Mouse (Mus musculus) intestine, embryonic 15.5 days (tissue): ENCODE results near the gene Soat2. TPM values are rescaled to one million over a fixed set of nuclear protein-coding genes. Genes with fewer than 3 reads are reported as not detected.

Experiments
- ATAC-seq: fragments of 200-750 bp; cut with Nextera tagmentation; 2 replicates; pipeline ENCODE4 v1.8.0; 2017; ENCODE audit warnings: moderate TSS enrichment, moderate library complexity
- H3K27ac ChIP-seq: fragments of 300-500 bp; sonication (generic); 2 replicates; pipeline ENCODE4 v1.5.1; 2015; ENCODE audit warnings: mild to moderate bottlenecking, inconsistent platforms
- H3K27me3 ChIP-seq: fragments of 300-500 bp; sonication (generic); replicated peaks from 2 replicates; pipeline ENCODE4 v1.6.1; 2015; ENCODE audit warnings: inconsistent platforms
- H3K36me3 ChIP-seq: fragments of 300-500 bp; sonication (generic); 2 replicates; pipeline ENCODE4 v1.6.1; 2015; ENCODE audit warnings: inconsistent platforms
- H3K4me1 ChIP-seq: fragments of 300-500 bp; sonication (generic); replicated peaks from 2 replicates; pipeline ENCODE4 v1.6.1; 2015; ENCODE audit warnings: inconsistent platforms
- H3K4me2 ChIP-seq: fragments of 300-500 bp; sonication (generic); replicated peaks from 2 replicates; pipeline ENCODE4 v1.6.1; 2015; ENCODE audit warnings: mild to moderate bottlenecking, inconsistent platforms
- H3K4me3 ChIP-seq: fragments of 300-500 bp; sonication (generic); replicated peaks from 2 replicates; pipeline ENCODE4 v1.5.1; 2015; ENCODE audit warnings: inconsistent platforms
- H3K9ac ChIP-seq: fragments of 300-500 bp; sonication (generic); 2 replicates; pipeline ENCODE4 v1.6.1; 2015; ENCODE audit warnings: inconsistent platforms
- H3K9me3 ChIP-seq: fragments of 300-500 bp; sonication (generic); 2 replicates; pipeline ENCODE4 v1.6.1; 2016; ENCODE audit warnings: inconsistent platforms
- WGBS: fragments of 180-500 bp; shearing (Covaris S2); methylation state at CpG from one replicate; pipeline ENCODE4 v1.1.7; 2015; 5-methylcytosine and 5-hydroxymethylcytosine counted together
- polyA plus RNA-seq: library from polyadenylated mRNA; unstranded; fragments of >200 nt; fragmentation: Nextera tagmentation; extraction: Ambion mirVana; gene quantifications from 2 replicates; pipeline ENCODE4 v1.2.1, GENCODE M21; 2015

The Soat2 gene
- 12.0 and 14.3 TPM in 2 replicates for polyA plus RNA-seq

- Histone ChIP-seq H3K4me1 (peaks cover 23% of the 10 kb centered on the region), H3K27me3 (peaks cover 4% of the 10 kb centered on the region; the same call in 1 of the 2 replicates), H3K27ac (peak within 1 kb of the TSS; percentile 81), H3K4me3 (peak within 1 kb of the TSS; percentile 22), H3K36me3 (no peaks in the 10 kb centered on the region), H3K9me3 (no peaks in the 10 kb centered on the region), H3K4me2 (peak within 1 kb of the TSS; percentile 53), H3K9ac (peak within 1 kb of the TSS; percentile 28)
- 30% methylated on average over 20 of the region's 20 CpGs for WGBS
- ATAC-seq: peak; percentile 83
These were observed at the start of gene Soat2 for GRCm38 (mm10) chr15:102150301-102151135. Gene Soat2 (plus strand): TSS chr15:102150526.

- Histone ChIP-seq H3K27ac (peak overlapping the region; percentile 97), H3K4me2 (peak overlapping the region; percentile 91), H3K36me3 (peaks cover 4% of the 10 kb centered on the region), H3K27me3 (no peaks in the 10 kb centered on the region), H3K9me3 (no peaks in the 10 kb centered on the region), H3K4me3 (peak overlapping the region; percentile 66), H3K9ac (peak overlapping the region; percentile 82), H3K4me1 (peaks cover 72% of the 10 kb centered on the region)
- WGBS: 20% methylated on average over 10 of the region's 10 CpGs
- peak; percentile 48 for ATAC-seq
These were observed 49.2 kb upstream of the Soat2 start for GRCm38 (mm10) chr15:102100996-102101671.

GRCm38 (mm10) chr15:102101672-102102541 lies 48.4 kb upstream of the Soat2 start:
- Histone ChIP-seq H3K9me3 (no peaks in the 10 kb centered on the region), H3K4me2 (peak overlapping the region; percentile 91), H3K36me3 (peaks cover 2% of the 10 kb centered on the region; the same call in 1 of the 2 replicates), H3K4me3 (peak overlapping the region; percentile 66), H3K9ac (peak overlapping the region; percentile 82), H3K4me1 (peaks cover 80% of the 10 kb centered on the region), H3K27me3 (no peaks in the 10 kb centered on the region), H3K27ac (peak overlapping the region; percentile 97)
- peak; percentile 11; the same call in 1 of the 2 replicates for ATAC-seq
- WGBS: 19% methylated on average over 11 of the region's 11 CpGs

GRCm38 (mm10) chr15:102102548-102103121 lies 47.7 kb upstream of the Soat2 start:
- no peak for ATAC-seq

GRCm38 (mm10) chr15:102103371-102103946 lies 46.9 kb upstream of the Soat2 start:
- peaks cover 4% of the 10 kb centered on the region for H3K36me3 ChIP-seq
- peak overlapping the region; percentile 91 for H3K4me2 ChIP-seq
- peak overlapping the region; percentile 66 for H3K4me3 ChIP-seq
- H3K4me1 ChIP-seq: peaks cover 74% of the 10 kb centered on the region
- H3K9me3 ChIP-seq: no peaks in the 10 kb centered on the region
- H3K27ac ChIP-seq: peak overlapping the region; percentile 97
- H3K9ac ChIP-seq: peak overlapping the region; percentile 65
- ATAC-seq: no peak
- no peaks in the 10 kb centered on the region for H3K27me3 ChIP-seq
- WGBS: 16% methylated on average over 14 of the region's 14 CpGs

More at GRCm38 (mm10) chr15:102102548-102103121, 47.7 kb upstream of the Soat2 start:
- Histone ChIP-seq H3K4me3 (peak overlapping the region; percentile 66), H3K36me3 (peaks cover 1% of the 10 kb centered on the region), H3K9ac (peak overlapping the region; percentile 65), H3K4me2 (peak overlapping the region; percentile 91), H3K9me3 (no peaks in the 10 kb centered on the region), H3K4me1 (peaks cover 80% of the 10 kb centered on the region), H3K27me3 (no peaks in the 10 kb centered on the region), H3K27ac (peak overlapping the region; percentile 97)
- 19% methylated on average over 6 of the region's 6 CpGs for WGBS

GRCm38 (mm10) chr15:102103947-102104555 lies 46.3 kb upstream of the Soat2 start:
- H3K4me1 ChIP-seq: peaks cover 77% of the 10 kb centered on the region
- WGBS: 21% methylated on average over 12 of the region's 12 CpGs
- H3K27ac ChIP-seq: peak overlapping the region; percentile 97
- peaks cover 4% of the 10 kb centered on the region for H3K36me3 ChIP-seq
- H3K9me3 ChIP-seq: no peaks in the 10 kb centered on the region
- H3K9ac ChIP-seq: peak overlapping the region; percentile 65
- no peaks in the 10 kb centered on the region for H3K27me3 ChIP-seq
- no peak for ATAC-seq
- H3K4me3 ChIP-seq: peak overlapping the region; percentile 66
- H3K4me2 ChIP-seq: peak overlapping the region; percentile 91

GRCm38 (mm10) chr15:102105360-102105759 lies 45.0 kb upstream of the Soat2 start:
- H3K4me2 ChIP-seq: 0 out of 2 replicates have a peak overlapping the region, but pooled peaks have one; percentile 14
- H3K9me3 ChIP-seq: no peaks in the 10 kb centered on the region
- no peak overlapping the region for H3K27ac ChIP-seq
- H3K27me3 ChIP-seq: no peaks in the 10 kb centered on the region
- 51% methylated on average over 5 of the region's 5 CpGs for WGBS
- peaks cover 70% of the 10 kb centered on the region for H3K4me1 ChIP-seq
- ATAC-seq: no peak
- no peak overlapping the region for H3K9ac ChIP-seq
- H3K4me3 ChIP-seq: no peak overlapping the region
- peaks cover 9% of the 10 kb centered on the region for H3K36me3 ChIP-seq

GRCm38 (mm10) chr15:102105764-102106730 lies 44.3 kb upstream of the Soat2 start:
- Histone ChIP-seq H3K36me3 (peaks cover 16% of the 10 kb centered on the region), H3K4me2 (peak overlapping the region; percentile 65), H3K4me3 (0 out of 2 replicates have a peak overlapping the region, but pooled peaks have one; percentile 33), H3K27me3 (no peaks in the 10 kb centered on the region), H3K27ac (no peak overlapping the region), H3K9ac (no peak overlapping the region), H3K4me1 (peaks cover 64% of the 10 kb centered on the region), H3K9me3 (no peaks in the 10 kb centered on the region)
- 40% methylated on average over 18 of the region's 18 CpGs for WGBS
- no peak for ATAC-seq

- peak overlapping the region; percentile 65 for H3K4me2 ChIP-seq
- H3K27ac ChIP-seq: no peak overlapping the region
- H3K4me1 ChIP-seq: peaks cover 56% of the 10 kb centered on the region
- peaks cover 19% of the 10 kb centered on the region for H3K36me3 ChIP-seq
- 26% methylated on average over 38 of the region's 38 CpGs for WGBS
- H3K4me3 ChIP-seq: peak overlapping the region; percentile 33
- H3K9me3 ChIP-seq: no peaks in the 10 kb centered on the region
- peak overlapping the region; percentile 36; the same call in 1 of the 2 replicates for H3K9ac ChIP-seq
- H3K27me3 ChIP-seq: no peaks in the 10 kb centered on the region
- ATAC-seq: peak; percentile 16; the same call in 1 of the 2 replicates
These were observed 43.4 kb upstream of the Soat2 start for GRCm38 (mm10) chr15:102106754-102107456.
